Mouse (Mus musculus) small intestine, adult 2 months (tissue): ENCODE results near the gene Itga4. TPM values are rescaled to one million over a fixed set of nuclear protein-coding genes. Genes with fewer than 3 reads are reported as not detected.

Source experiments
- H3K27ac ChIP-seq: fragments of 200-500 bp; 2 replicates; pipeline ENCODE4 v1.5.1; 2012; ENCODE audit warnings: low read depth, low read length, control low read depth, inconsistent platforms; ENCODE audit not compliant: insufficient read depth
- H3K27me3 ChIP-seq: fragments of 200-500 bp; 2 replicates; pipeline ENCODE4 v1.6.1; 2012; ENCODE audit warnings: mild to moderate bottlenecking, moderate library complexity, low read length, inconsistent platforms; ENCODE audit not compliant: control insufficient read depth, insufficient read depth
- H3K36me3 ChIP-seq: fragments of 200-500 bp; 2 replicates; pipeline ENCODE4 v1.6.1; 2012; ENCODE audit warnings: mild to moderate bottlenecking, low read length, control low read depth, inconsistent platforms; ENCODE audit not compliant: control insufficient read depth, insufficient read depth
- H3K4me1 ChIP-seq: fragments of 200-500 bp; 2 replicates; pipeline ENCODE4 v1.6.1; 2012; ENCODE audit warnings: low read length, inconsistent platforms, mixed read lengths; ENCODE audit not compliant: control insufficient read depth, insufficient read depth, insufficient read length
- H3K4me3 ChIP-seq: fragments of 200-500 bp; 2 replicates; pipeline ENCODE4 v1.5.1; 2012; ENCODE audit warnings: low read depth, mild to moderate bottlenecking, control low read depth, inconsistent platforms, low read length, moderate library complexity
- CTCF ChIP-seq: fragments of 200-500 bp; IDR thresholded peaks from 2 replicates; pipeline ENCODE4 v1.5.1; 2012; ENCODE audit warnings: low read depth, mild to moderate bottlenecking, control low read depth, inconsistent platforms, low read length, moderate library complexity, mixed read lengths; ENCODE audit not compliant: insufficient replicate concordance, insufficient read length; ENCODE audit errors: extremely low read depth
- POLR2A ChIP-seq: fragments of 200-500 bp; IDR thresholded peaks from 2 replicates; pipeline ENCODE4 v1.6.1; 2012; ENCODE audit warnings: low read depth, mild to moderate bottlenecking, control low read depth, inconsistent platforms, low read length, moderate library complexity
- WGBS: fragments of 180-500 bp; shearing (Covaris S2); methylation state at CpG from one replicate; pipeline ENCODE4 v1.1.7; 2018; 5-methylcytosine and 5-hydroxymethylcytosine counted together
- polyA plus RNA-seq: library from polyadenylated mRNA; depleted of rRNA; stranded (reverse); fragments of >200 nt; gene quantifications from 2 replicates; pipeline ENCODE4 v1.2.3, GENCODE M21; 2012

Gene Itga4
- polyA plus RNA-seq, 1 experiment, result 3.9 TPM

- no peak overlapping the region for H3K4me3 ChIP-seq
- no peaks in the 10 kb centered on the region for H3K27me3 ChIP-seq
- H3K4me1 ChIP-seq, result no peaks in the 10 kb centered on the region
- H3K27ac ChIP-seq, result no peak overlapping the region
- WGBS, result 90% methylated on average over 3 of the region's 3 CpGs
- no peaks in the 10 kb centered on the region for H3K36me3 ChIP-seq
- TF ChIP-seq POLR2A (no peak), CTCF (no peak)
Observed at GRCm38 (mm10) chr2:79266480-79266879, 11.3 kb downstream of the Itga4 start.

- Histone ChIP-seq H3K27ac (no peak overlapping the region), H3K4me3 (no peak overlapping the region), H3K4me1 (no peaks in the 10 kb centered on the region), H3K27me3 (no peaks in the 10 kb centered on the region), H3K36me3 (no peaks in the 10 kb centered on the region)
- 72% methylated on average over 3 of the region's 3 CpGs for WGBS
- TF ChIP-seq CTCF (no peak), POLR2A (no peak)
Observed at GRCm38 (mm10) chr2:79267181-79267580, 12.0 kb downstream of the Itga4 start.

GRCm38 (mm10) chr2:79268863-79269262 lies 13.6 kb downstream of the Itga4 start:
- Histone ChIP-seq H3K27ac (no peak overlapping the region), H3K4me3 (no peak overlapping the region), H3K27me3 (no peaks in the 10 kb centered on the region), H3K4me1 (no peaks in the 10 kb centered on the region), H3K36me3 (no peaks in the 10 kb centered on the region)
- 72% methylated on average over 4 of the region's 4 CpGs for WGBS
- TF ChIP-seq POLR2A (no peak), CTCF (no peak)

GRCm38 (mm10) chr2:79270034-79270535 lies 14.9 kb downstream of the Itga4 start:
- Histone ChIP-seq H3K36me3 (no peaks in the 10 kb centered on the region), H3K4me3 (no peak overlapping the region), H3K27ac (no peak overlapping the region), H3K4me1 (no peaks in the 10 kb centered on the region), H3K27me3 (no peaks in the 10 kb centered on the region)
- TF ChIP-seq CTCF (no peak), POLR2A (no peak)
- 29% methylated on average over 3 of the region's 3 CpGs for WGBS

GRCm38 (mm10) chr2:79271838-79272237 lies 16.6 kb downstream of the Itga4 start:
- Histone ChIP-seq H3K27ac (no peak overlapping the region), H3K4me3 (no peak overlapping the region), H3K27me3 (no peaks in the 10 kb centered on the region), H3K36me3 (no peaks in the 10 kb centered on the region), H3K4me1 (no peaks in the 10 kb centered on the region)
- TF ChIP-seq CTCF, result no peak
- TF ChIP-seq POLR2A, result no peak
- WGBS, result 65% methylated on average over 4 of the region's 4 CpGs

GRCm38 (mm10) chr2:79278581-79278980 lies 23.4 kb downstream of the Itga4 start:
- Histone ChIP-seq H3K4me3 (no peak overlapping the region), H3K4me1 (no peaks in the 10 kb centered on the region), H3K36me3 (0 out of 2 replicates have a peak, but pooled peaks cover 1% of the 10 kb centered on the region), H3K27ac (no peak overlapping the region), H3K27me3 (no peaks in the 10 kb centered on the region)
- TF ChIP-seq POLR2A (no peak), CTCF (no peak)

GRCm38 (mm10) chr2:79284206-79284605 lies 29.0 kb downstream of the Itga4 start:
- Histone ChIP-seq H3K27me3 (no peaks in the 10 kb centered on the region), H3K4me1 (no peaks in the 10 kb centered on the region), H3K27ac (no peak overlapping the region), H3K4me3 (no peak overlapping the region), H3K36me3 (peaks cover 5% of the 10 kb centered on the region; the same call in 1 of the 2 replicates)
- TF ChIP-seq CTCF (no peak), POLR2A (no peak)
- 65% methylated on average over 4 of the region's 4 CpGs for WGBS

GRCm38 (mm10) chr2:79290149-79290548 lies 34.9 kb downstream of the Itga4 start:
- Histone ChIP-seq H3K4me1 (no peaks in the 10 kb centered on the region), H3K27me3 (no peaks in the 10 kb centered on the region), H3K4me3 (no peak overlapping the region), H3K36me3 (peaks cover 6% of the 10 kb centered on the region; the same call in 1 of the 2 replicates), H3K27ac (no peak overlapping the region)
- no peak for TF ChIP-seq CTCF
- TF ChIP-seq POLR2A, result no peak
- WGBS, result 37% methylated on average over 1 of the region's 1 CpGs
